Mouse (Mus musculus): ENCODE results near the gene Odf2. TPM values are rescaled to one million over a fixed set of nuclear protein-coding genes. Genes with fewer than 3 reads are reported as not detected.

Gene Odf2
- polyA plus RNA-seq, 1 experiment from 2014 or later: 50.0 TPM

Small RNA genes lying within 50 kb of the gene (microRNA-seq; reads per million reads assigned to microRNA genes)
- gene Mir219a-2: not detected
- gene Mir219b: not detected

Other genes starting within 250 kb of the Odf2 start
- gene Gm13420, start 137.5 kb upstream of the Odf2 start, polyA plus RNA-seq (2014; fragmentation: Nextera tagmentation; extraction: Ambion mirVana): 0.82 and 1.1 TPM in 2 replicates
- not detected in 2 replicates for gene Gm13547, start 129.9 kb upstream of the Odf2 start, polyA plus RNA-seq (2014; fragmentation: Nextera tagmentation; extraction: Ambion mirVana)
- 48.3 and 50.0 TPM in 2 replicates for gene Coq4, start 101.7 kb upstream of the Odf2 start, polyA plus RNA-seq (2014; fragmentation: Nextera tagmentation; extraction: Ambion mirVana)
- gene Trub2, start 100.7 kb upstream of the Odf2 start, polyA plus RNA-seq (2014; fragmentation: Nextera tagmentation; extraction: Ambion mirVana): 33.3 and 34.6 TPM in 2 replicates
- gene Slc27a4, start 86.6 kb upstream of the Odf2 start, polyA plus RNA-seq (2014; fragmentation: Nextera tagmentation; extraction: Ambion mirVana): 16.0 and 16.2 TPM in 2 replicates
- 26.7 and 26.9 TPM in 2 replicates for gene Urm1, start 69.1 kb upstream of the Odf2 start, polyA plus RNA-seq (2014; fragmentation: Nextera tagmentation; extraction: Ambion mirVana)
- gene Cercam, start 20.1 kb upstream of the Odf2 start, polyA plus RNA-seq (2014; fragmentation: Nextera tagmentation; extraction: Ambion mirVana): 20.2 and 22.4 TPM in 2 replicates
- gene Gle1, start 46.2 kb downstream of the Odf2 start, polyA plus RNA-seq (2014; fragmentation: Nextera tagmentation; extraction: Ambion mirVana): 52.4 and 57.6 TPM in 2 replicates
- 131 and 141 TPM in 2 replicates for gene Sptan1, start 76.3 kb downstream of the Odf2 start, polyA plus RNA-seq (2014; fragmentation: Nextera tagmentation; extraction: Ambion mirVana)
- 28.7 and 30.3 TPM in 2 replicates for gene Wdr34, start 159.7 kb downstream of the Odf2 start, polyA plus RNA-seq (2014; fragmentation: Nextera tagmentation; extraction: Ambion mirVana)
- 557 and 562 TPM in 2 replicates for gene Set, start 168.2 kb downstream of the Odf2 start, polyA plus RNA-seq (2014; fragmentation: Nextera tagmentation; extraction: Ambion mirVana)
- gene Pkn3, start 188.5 kb downstream of the Odf2 start, polyA plus RNA-seq (2014; fragmentation: Nextera tagmentation; extraction: Ambion mirVana): 8.2 and 9.9 TPM in 2 replicates
- 60.2 and 60.3 TPM in 2 replicates for gene Zdhhc12, start 204.4 kb downstream of the Odf2 start, polyA plus RNA-seq (2014; fragmentation: Nextera tagmentation; extraction: Ambion mirVana)
- gene Zer1, start 235.4 kb downstream of the Odf2 start, polyA plus RNA-seq (2014; fragmentation: Nextera tagmentation; extraction: Ambion mirVana): 9.1 and 9.5 TPM in 2 replicates
- 8.9 and 10.5 TPM in 2 replicates for gene Tbc1d13, start 244.5 kb downstream of the Odf2 start, polyA plus RNA-seq (2014; fragmentation: Nextera tagmentation; extraction: Ambion mirVana)